Mouse (Mus musculus) kidney, adult 11 months (tissue): ENCODE results near the gene Gm44511.
"Not testable (repeated sequence)": the region's sequence is repeated elsewhere in the genome, so short reads cannot be mapped to it uniquely, and the experiment has no call there.

ENCODE experiments used
- DNase-seq: peaks from one replicate; pipeline ENCODE4 v3.0.0; 2022

Gene Gm44511

GRCm38 (mm10) chr6:128839921-128840320 lies 13.8 kb upstream of the Gm44511 start:
- no peak for DNase-seq

GRCm38 (mm10) chr6:128839266-128839771 lies 13.2 kb upstream of the Gm44511 start:
- DNase-seq, result peak; percentile 86

- DNase-seq, result peak; percentile 88
These were observed 12.5 kb upstream of the Gm44511 start for GRCm38 (mm10) chr6:128838342-128839265.

- DNase-seq, result no peak
These were observed 11.6 kb upstream of the Gm44511 start for GRCm38 (mm10) chr6:128837454-128838341.

DNA sequence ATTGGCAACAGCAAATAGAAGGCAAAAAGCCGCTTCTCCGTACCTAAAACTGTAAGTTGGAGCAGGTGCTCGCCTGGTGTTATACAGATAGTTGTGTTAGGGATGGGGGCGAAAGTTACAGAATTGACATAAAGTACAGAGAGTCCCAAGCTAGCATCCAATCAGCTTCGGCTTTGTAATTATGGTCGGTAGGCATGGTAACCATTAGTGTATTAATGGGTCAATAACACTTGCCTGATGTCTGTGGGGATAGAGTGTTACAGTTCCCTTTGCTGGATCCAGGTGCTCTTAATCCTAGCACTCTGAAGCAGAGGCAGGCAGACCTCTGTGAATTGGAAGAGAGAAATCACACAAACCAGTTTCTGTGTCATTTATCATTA lies 10.8 kb upstream of the Gm44511 start:
- no peak for DNase-seq

DNA sequence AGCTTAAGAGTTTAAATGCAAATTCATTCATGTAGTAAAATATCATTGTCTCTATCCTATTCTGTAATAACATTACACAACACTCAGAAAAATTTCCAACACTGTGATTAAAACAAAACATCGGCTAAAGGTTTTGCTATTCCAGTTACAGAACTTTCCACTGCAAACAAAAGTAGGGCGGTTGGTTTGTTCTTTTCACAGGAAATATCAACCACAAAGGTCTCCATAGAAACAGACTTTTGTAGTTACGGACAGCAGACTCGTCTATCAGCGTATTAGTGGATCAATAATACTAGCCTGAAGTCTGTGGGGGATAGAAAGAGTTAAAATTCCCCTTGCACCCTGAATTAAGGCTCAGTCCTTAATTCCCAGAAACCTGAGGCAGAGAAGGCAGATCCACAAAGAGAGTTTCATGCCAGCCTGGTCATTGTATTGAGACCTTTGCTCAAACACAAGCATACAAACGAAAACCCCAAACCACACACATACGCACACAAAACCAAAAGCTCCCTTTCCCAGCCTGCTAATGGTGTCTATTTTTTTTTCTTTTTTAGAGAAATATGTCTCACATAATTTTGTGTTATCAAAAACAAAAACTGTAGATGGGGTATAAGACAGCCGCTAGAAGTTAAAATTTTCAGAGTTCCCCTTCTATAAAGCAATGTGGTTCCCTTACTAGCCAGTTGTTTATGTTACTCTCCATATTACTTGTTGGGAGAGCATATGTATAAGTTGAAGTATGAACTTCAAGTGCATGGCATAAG lies 10.3 kb upstream of the Gm44511 start:
- no peak for DNase-seq

GRCm38 (mm10) chr6:128835571-128835970 lies 9.5 kb upstream of the Gm44511 start:
- no peak for DNase-seq

DNA sequence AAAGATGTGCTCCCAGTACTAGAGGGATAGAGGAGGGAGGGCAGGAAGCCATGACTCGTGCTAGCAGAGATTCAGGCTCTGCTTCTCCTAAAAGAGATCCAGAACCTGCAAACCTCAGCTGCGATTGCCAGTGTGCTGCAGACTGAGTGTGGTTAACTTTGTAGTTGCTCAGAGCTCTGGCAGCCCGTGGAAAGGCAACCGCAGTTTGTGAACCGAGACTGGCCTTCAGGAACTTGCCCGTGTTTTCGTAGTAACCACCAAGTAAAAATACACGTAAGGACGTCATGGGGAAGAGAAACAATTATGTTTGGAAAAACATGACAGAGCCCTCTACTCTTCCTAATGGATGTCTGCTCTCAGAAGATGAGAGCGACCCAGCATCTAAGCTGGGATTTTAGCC lies 6.9 kb upstream of the Gm44511 start:
- no peak for DNase-seq

GRCm38 (mm10) chr6:128829837-128830236 lies 3.7 kb upstream of the Gm44511 start:
- DNase-seq, result no peak

DNA sequence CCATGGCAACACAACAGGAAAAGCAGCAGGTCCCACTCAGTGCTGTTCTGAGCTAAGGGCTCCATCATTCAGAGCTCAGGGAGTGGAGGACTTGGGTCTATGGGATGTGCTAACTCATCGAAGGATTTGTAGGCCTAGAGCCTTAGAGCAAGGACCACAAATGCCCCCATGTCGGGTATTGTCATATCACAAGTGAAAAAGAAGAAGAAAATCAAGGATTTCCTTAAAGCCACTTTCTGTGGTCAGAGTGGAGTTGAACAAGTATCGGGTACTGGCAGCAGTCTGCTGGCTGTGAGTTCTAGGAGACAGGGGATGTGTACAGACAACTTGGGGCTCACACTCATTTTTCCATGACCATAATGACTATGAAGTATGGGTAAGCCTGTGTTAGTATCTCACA lies 666 bp upstream of the Gm44511 start:
- no peak for DNase-seq

GRCm38 (mm10) chr6:128818083-128818802 lies 7.9 kb downstream of the Gm44511 start:
- no peak for DNase-seq

DNA sequence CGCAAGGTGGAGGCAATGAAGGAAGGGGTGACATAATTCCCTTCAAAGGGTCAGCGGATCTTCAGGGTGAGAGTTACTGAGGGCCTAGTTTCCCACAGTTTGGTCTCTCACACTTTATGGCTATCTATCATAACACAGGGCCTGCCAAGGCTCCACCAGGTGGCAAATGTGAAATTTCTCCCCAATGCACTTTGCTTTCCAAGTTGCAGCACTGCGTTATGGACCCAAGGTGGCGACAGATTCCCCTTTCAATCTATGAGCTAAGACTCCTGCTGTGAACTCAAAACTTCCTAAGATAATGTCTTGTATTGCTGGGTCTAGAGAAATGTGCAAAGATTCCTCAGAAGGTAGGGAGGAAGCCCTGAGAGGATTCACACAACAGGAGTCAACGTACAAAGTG lies 17.6 kb downstream of the Gm44511 start:
- DNase-seq, result peak; percentile 21

GRCm38 (mm10) chr6:128807021-128807420 lies 19.1 kb downstream of the Gm44511 start:
- no peak for DNase-seq

GRCm38 (mm10) chr6:128804823-128805640 lies 21.1 kb downstream of the Gm44511 start:
- peak; percentile 50 for DNase-seq

DNA sequence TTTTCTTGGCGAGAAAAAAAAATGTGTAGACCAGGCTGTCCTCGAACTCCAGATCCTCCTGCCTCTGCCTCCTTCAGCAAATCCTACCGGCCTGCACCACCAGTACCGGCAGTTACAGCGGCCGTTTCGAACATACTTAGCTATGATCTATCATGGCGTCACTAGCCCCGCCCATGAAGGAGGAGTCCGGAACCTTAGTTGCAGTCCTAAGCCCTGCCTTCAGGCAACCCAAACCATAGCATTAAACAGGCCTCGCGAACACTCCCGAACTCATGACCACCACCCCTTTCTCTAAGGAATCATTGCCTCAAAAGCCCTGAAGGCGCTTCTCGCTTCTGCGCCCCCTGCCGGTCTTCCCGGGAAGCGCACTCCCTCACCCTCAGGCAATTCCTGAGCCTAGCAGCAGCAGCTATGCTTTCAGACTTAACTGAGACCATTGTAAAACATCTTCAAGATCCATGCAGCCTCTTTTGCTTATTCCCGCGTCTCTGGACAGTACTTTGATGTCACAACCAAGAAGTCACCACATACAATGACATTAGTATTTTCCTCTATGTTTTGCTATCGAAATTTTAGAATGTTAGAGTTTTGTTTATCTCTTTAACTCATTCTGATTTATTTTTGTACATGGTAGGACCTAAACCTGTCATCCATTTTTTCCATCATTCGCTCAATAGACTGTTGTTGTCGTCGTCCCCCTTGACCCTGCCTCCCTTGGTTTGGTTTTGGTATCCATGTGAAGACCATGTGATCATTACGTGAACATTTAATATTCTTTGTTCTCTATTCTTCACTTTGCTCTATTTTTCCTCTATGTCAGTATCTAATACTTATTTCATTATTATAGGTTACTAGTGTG lies 22.9 kb downstream of the Gm44511 start:
- DNase-seq, result peak; percentile 97

GRCm38 (mm10) chr6:128802557-128802956 lies 23.6 kb downstream of the Gm44511 start:
- DNase-seq, result no peak

- not testable (repeated sequence) for DNase-seq
These were observed 25.4 kb downstream of the Gm44511 start for GRCm38 (mm10) chr6:128800696-128801095.

DNA sequence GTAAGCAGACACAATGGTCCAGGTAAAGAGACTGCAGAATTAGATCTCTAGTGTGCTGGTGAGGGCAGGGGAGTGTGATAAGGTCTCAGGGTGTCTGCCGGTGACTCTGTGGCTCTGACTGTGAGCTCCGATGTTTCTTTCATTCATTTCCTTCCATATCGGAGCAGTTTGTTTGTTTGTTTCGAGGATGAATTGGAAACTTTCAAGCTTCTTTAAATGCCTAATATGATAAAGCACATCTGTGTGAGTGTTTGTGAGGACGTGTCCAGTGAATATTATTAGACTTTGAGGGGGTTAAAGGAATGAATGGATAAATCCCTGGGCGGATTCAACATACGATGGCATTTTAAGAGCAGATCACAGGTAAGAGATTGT lies 26.2 kb downstream of the Gm44511 start:
- DNase-seq, result no peak

DNA sequence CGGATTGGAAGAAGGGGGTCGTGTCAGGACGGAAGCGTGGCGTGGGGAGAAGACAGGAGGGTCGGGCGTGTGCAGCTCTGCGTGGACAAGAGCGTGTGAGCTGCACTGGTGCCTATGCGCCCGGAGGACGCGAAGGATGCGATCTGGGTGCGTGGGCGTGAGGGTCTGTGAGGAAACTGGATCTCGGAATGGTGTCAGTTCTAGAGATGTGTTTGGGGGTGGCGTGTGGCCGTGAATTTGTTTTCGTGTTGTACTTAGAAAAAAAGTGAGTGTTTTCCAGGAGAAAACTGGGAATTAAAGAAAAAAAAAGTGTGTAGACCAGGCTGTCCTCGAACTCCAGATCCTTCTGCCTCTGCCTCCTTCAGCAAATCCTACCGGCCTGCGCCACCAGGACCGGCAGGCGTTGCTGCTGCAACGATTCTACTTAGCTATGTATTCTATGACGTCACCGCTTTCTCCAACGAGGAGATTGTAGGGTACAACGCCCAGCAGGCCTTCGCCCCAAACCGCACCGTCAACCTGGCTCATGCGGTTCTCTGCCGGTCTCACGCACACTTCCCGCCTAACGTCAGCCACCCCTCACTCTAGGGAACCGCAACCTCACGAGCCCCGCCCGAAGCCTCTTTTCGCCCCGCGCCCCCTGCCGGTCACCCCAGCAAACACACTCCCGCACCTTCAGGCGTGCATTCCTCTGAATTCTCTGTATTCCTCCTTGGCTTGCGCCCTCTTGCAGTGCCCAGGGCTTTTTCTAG lies 26.8 kb downstream of the Gm44511 start:
- peak; percentile 85 for DNase-seq
